Mouse (Mus musculus): Measurements from ENCODE around the gene Srms. TPM values are rescaled to one million over a fixed set of nuclear protein-coding genes. Genes with fewer than 3 reads are reported as not detected.

Gene Srms
- polyA plus RNA-seq, 1 experiment from 2014 or later = 0.29 TPM

GRCm38 (mm10) chr2:181178015-181178414 lies 35.0 kb downstream of the Srms start:
- no peak overlapping the region for H3K4me3 ChIP-seq (ENCODE audit: low read depth, low read length)
- no peaks in the 10 kb centered on the region for H3K4me1 ChIP-seq (ENCODE audit: control insufficient read depth, insufficient read depth, low read length)
- H3K9ac ChIP-seq (ENCODE audit: low read depth, low read length) = no peak overlapping the region
- 69% methylated on average over 3 of the region's 3 CpGs for WGBS (ENCODE audit: insufficient replicate concordance)
- ATAC-seq (replicated peaks; ENCODE audit: insufficient number of reproducible peaks, low FRiP score, low TSS enrichment) = no peak
- no peaks in the 10 kb centered on the region for H3K36me3 ChIP-seq (ENCODE audit: control insufficient read depth, insufficient read depth, low read length)
- H3K4me2 ChIP-seq = no peak overlapping the region
- H3K27me3 ChIP-seq (ENCODE audit: control insufficient read depth, insufficient read depth, low read length) = no peaks in the 10 kb centered on the region
- no peaks in the 10 kb centered on the region for H3K9me3 ChIP-seq (replicated peaks; ENCODE audit: control insufficient read depth, low read length)
- no peak overlapping the region for H3K27ac ChIP-seq (ENCODE audit: low read depth, low read length)

GRCm38 (mm10) chr2:181174646-181175045 lies 38.3 kb downstream of the Srms start:
- Histone ChIP-seq H3K4me1 (ENCODE audit: control insufficient read depth, insufficient read depth, low read length) (no peaks in the 10 kb centered on the region), H3K27ac (ENCODE audit: low read depth, low read length) (no peak overlapping the region), H3K27me3 (ENCODE audit: control insufficient read depth, insufficient read depth, low read length) (no peaks in the 10 kb centered on the region), H3K4me3 (ENCODE audit: low read depth, low read length) (no peak overlapping the region), H3K4me2 (no peak overlapping the region), H3K9me3 (replicated peaks; ENCODE audit: control insufficient read depth, low read length) (no peaks in the 10 kb centered on the region), H3K36me3 (ENCODE audit: control insufficient read depth, insufficient read depth, low read length) (no peaks in the 10 kb centered on the region), H3K9ac (ENCODE audit: low read depth, low read length) (no peak overlapping the region)
- WGBS (ENCODE audit: insufficient replicate concordance) = 83% methylated on average over 3 of the region's 3 CpGs
- no peak for ATAC-seq (replicated peaks; ENCODE audit: insufficient number of reproducible peaks, low FRiP score, low TSS enrichment)

- Histone ChIP-seq H3K4me3 (ENCODE audit: low read depth, low read length) (no peak overlapping the region), H3K4me2 (no peak overlapping the region), H3K27me3 (ENCODE audit: control insufficient read depth, insufficient read depth, low read length) (no peaks in the 10 kb centered on the region), H3K9me3 (replicated peaks; ENCODE audit: control insufficient read depth, low read length) (no peaks in the 10 kb centered on the region), H3K4me1 (ENCODE audit: control insufficient read depth, insufficient read depth, low read length) (no peaks in the 10 kb centered on the region), H3K9ac (ENCODE audit: low read depth, low read length) (no peak overlapping the region), H3K27ac (ENCODE audit: low read depth, low read length) (no peak overlapping the region), H3K36me3 (ENCODE audit: control insufficient read depth, insufficient read depth, low read length) (no peaks in the 10 kb centered on the region)
- 87% methylated on average over 5 of the region's 5 CpGs for WGBS (ENCODE audit: insufficient replicate concordance)
- ATAC-seq (replicated peaks; ENCODE audit: insufficient number of reproducible peaks, low FRiP score, low TSS enrichment) = no peak
Measured at GRCm38 (mm10) chr2:181166469-181166868, 46.5 kb downstream of the Srms start.

- 72% methylated on average over 4 of the region's 4 CpGs for WGBS (ENCODE audit: insufficient replicate concordance)
Measured at GRCm38 (mm10) chr2:181160821-181161220, 52.2 kb downstream of the Srms start.

GRCm38 (mm10) chr2:181159771-181160170 lies 53.2 kb downstream of the Srms start:
- no peak overlapping the region for H3K4me3 ChIP-seq (ENCODE audit: low read depth, low read length)
- ATAC-seq (replicated peaks; ENCODE audit: insufficient number of reproducible peaks, low FRiP score, low TSS enrichment) = peak; percentile 49
- H3K4me2 ChIP-seq = peak overlapping the region; percentile 36
- WGBS (ENCODE audit: insufficient replicate concordance) = 4% methylated on average over 2 of the region's 2 CpGs
- no peak overlapping the region; the same call in 1 of the 2 replicates for H3K9ac ChIP-seq (ENCODE audit: low read depth, low read length)
- H3K36me3 ChIP-seq (ENCODE audit: control insufficient read depth, insufficient read depth, low read length) = no peaks in the 10 kb centered on the region
- no peaks in the 10 kb centered on the region for H3K9me3 ChIP-seq (replicated peaks; ENCODE audit: control insufficient read depth, low read length)
- peaks cover 33% of the 10 kb centered on the region for H3K4me1 ChIP-seq (ENCODE audit: control insufficient read depth, insufficient read depth, low read length)
- peak overlapping the region; percentile 75 for H3K27ac ChIP-seq (ENCODE audit: low read depth, low read length)
- H3K27me3 ChIP-seq (ENCODE audit: control insufficient read depth, insufficient read depth, low read length) = peaks cover 29% of the 10 kb centered on the region

More at GRCm38 (mm10) chr2:181160821-181161220, 52.2 kb downstream of the Srms start:
- peaks cover 25% of the 10 kb centered on the region for H3K4me1 ChIP-seq (ENCODE audit: control insufficient read depth, insufficient read depth, low read length)
- H3K27me3 ChIP-seq (ENCODE audit: control insufficient read depth, insufficient read depth, low read length) = peaks cover 22% of the 10 kb centered on the region
- H3K27ac ChIP-seq (ENCODE audit: low read depth, low read length) = no peak overlapping the region
- no peak overlapping the region for H3K4me3 ChIP-seq (ENCODE audit: low read depth, low read length)
- no peaks in the 10 kb centered on the region for H3K36me3 ChIP-seq (ENCODE audit: control insufficient read depth, insufficient read depth, low read length)
- ATAC-seq (replicated peaks; ENCODE audit: insufficient number of reproducible peaks, low FRiP score, low TSS enrichment) = no peak
- H3K9ac ChIP-seq (ENCODE audit: low read depth, low read length) = no peak overlapping the region
- no peaks in the 10 kb centered on the region for H3K9me3 ChIP-seq (replicated peaks; ENCODE audit: control insufficient read depth, low read length)
- no peak overlapping the region for H3K4me2 ChIP-seq

- Histone ChIP-seq H3K4me3 (ENCODE audit: low read depth, low read length) (no peak overlapping the region), H3K27ac (ENCODE audit: low read depth, low read length) (peak overlapping the region; percentile 75), H3K9me3 (replicated peaks; ENCODE audit: control insufficient read depth, low read length) (no peaks in the 10 kb centered on the region), H3K4me2 (peak overlapping the region; percentile 36), H3K9ac (ENCODE audit: low read depth, low read length) (no peak overlapping the region; the same call in 1 of the 2 replicates), H3K27me3 (ENCODE audit: control insufficient read depth, insufficient read depth, low read length) (peaks cover 29% of the 10 kb centered on the region), H3K4me1 (ENCODE audit: control insufficient read depth, insufficient read depth, low read length) (peaks cover 37% of the 10 kb centered on the region), H3K36me3 (ENCODE audit: control insufficient read depth, insufficient read depth, low read length) (no peaks in the 10 kb centered on the region)
- 0 out of 2 replicates have a peak, but pooled peaks have one; percentile 24 for ATAC-seq (replicated peaks; ENCODE audit: insufficient number of reproducible peaks, low FRiP score, low TSS enrichment)
- 36% methylated on average over 7 of the region's 7 CpGs for WGBS (ENCODE audit: insufficient replicate concordance)
Measured at GRCm38 (mm10) chr2:181159091-181159514, 53.9 kb downstream of the Srms start.

GRCm38 (mm10) chr2:181158471-181158870 lies 54.5 kb downstream of the Srms start:
- 86% methylated on average over 2 of the region's 2 CpGs for WGBS (ENCODE audit: insufficient replicate concordance)
- Histone ChIP-seq H3K9ac (ENCODE audit: low read depth, low read length) (no peak overlapping the region), H3K4me2 (no peak overlapping the region), H3K9me3 (replicated peaks; ENCODE audit: control insufficient read depth, low read length) (no peaks in the 10 kb centered on the region), H3K36me3 (ENCODE audit: control insufficient read depth, insufficient read depth, low read length) (no peaks in the 10 kb centered on the region), H3K27me3 (ENCODE audit: control insufficient read depth, insufficient read depth, low read length) (peaks cover 29% of the 10 kb centered on the region), H3K4me3 (ENCODE audit: low read depth, low read length) (no peak overlapping the region), H3K4me1 (ENCODE audit: control insufficient read depth, insufficient read depth, low read length) (peaks cover 37% of the 10 kb centered on the region), H3K27ac (ENCODE audit: low read depth, low read length) (no peak overlapping the region)
- no peak for ATAC-seq (replicated peaks; ENCODE audit: insufficient number of reproducible peaks, low FRiP score, low TSS enrichment)

GRCm38 (mm10) chr2:181157716-181158302 lies 55.2 kb downstream of the Srms start:
- no peaks in the 10 kb centered on the region for H3K9me3 ChIP-seq (replicated peaks; ENCODE audit: control insufficient read depth, low read length)
- H3K4me3 ChIP-seq (ENCODE audit: low read depth, low read length) = no peak overlapping the region
- H3K27ac ChIP-seq (ENCODE audit: low read depth, low read length) = no peak overlapping the region
- H3K4me1 ChIP-seq (ENCODE audit: control insufficient read depth, insufficient read depth, low read length) = peaks cover 37% of the 10 kb centered on the region
- WGBS (ENCODE audit: insufficient replicate concordance) = 69% methylated on average over 6 of the region's 6 CpGs
- no peak overlapping the region for H3K4me2 ChIP-seq
- peaks cover 29% of the 10 kb centered on the region for H3K27me3 ChIP-seq (ENCODE audit: control insufficient read depth, insufficient read depth, low read length)
- no peak for ATAC-seq (replicated peaks; ENCODE audit: insufficient number of reproducible peaks, low FRiP score, low TSS enrichment)
- H3K9ac ChIP-seq (ENCODE audit: low read depth, low read length) = no peak overlapping the region
- H3K36me3 ChIP-seq (ENCODE audit: control insufficient read depth, insufficient read depth, low read length) = no peaks in the 10 kb centered on the region

GRCm38 (mm10) chr2:181157180-181157579 lies 55.8 kb downstream of the Srms start:
- Histone ChIP-seq H3K4me2 (peak overlapping the region; percentile 71), H3K9me3 (replicated peaks; ENCODE audit: control insufficient read depth, low read length) (no peaks in the 10 kb centered on the region), H3K9ac (ENCODE audit: low read depth, low read length) (no peak overlapping the region), H3K27ac (ENCODE audit: low read depth, low read length) (no peak overlapping the region), H3K36me3 (ENCODE audit: control insufficient read depth, insufficient read depth, low read length) (no peaks in the 10 kb centered on the region), H3K27me3 (ENCODE audit: control insufficient read depth, insufficient read depth, low read length) (peaks cover 34% of the 10 kb centered on the region), H3K4me1 (ENCODE audit: control insufficient read depth, insufficient read depth, low read length) (peaks cover 37% of the 10 kb centered on the region), H3K4me3 (ENCODE audit: low read depth, low read length) (peak overlapping the region; percentile 45)
- ATAC-seq (replicated peaks; ENCODE audit: insufficient number of reproducible peaks, low FRiP score, low TSS enrichment) = no peak
- 66% methylated on average over 4 of the region's 4 CpGs for WGBS (ENCODE audit: insufficient replicate concordance)

Measured in heart, embryonic 11.5 days (tissue).